Mouse (Mus musculus) MEL (cell line): ENCODE data around the gene Unc13c. TPM values are rescaled to one million over a fixed set of nuclear protein-coding genes. Genes with fewer than 3 reads are reported as not detected.

Experiments used
- DNase-seq: peaks from one replicate; pipeline ENCODE4 v3.0.0; 2011; ENCODE audit warnings: low read depth, low spot score
- H3K27ac ChIP-seq: 2 replicates; pipeline ENCODE4 v1.5.1; 2012; ENCODE audit warnings: low read depth, mild to moderate bottlenecking, control low read depth, low read length, moderate library complexity; ENCODE audit not compliant: control insufficient read depth
- H3K27me3 ChIP-seq, 2 experiments: fragments of 150-350 bp in 1 of 2; sonication (generic) in 1 of 2; 2 replicates each; pipeline ENCODE4 v1.6.1; 2012; ENCODE audit warnings: low read length in 2 of 2, mild to moderate bottlenecking in 2 of 2, improper control_type of control experiment in 1 of 2, moderate library complexity in 1 of 2; ENCODE audit not compliant: insufficient read depth in 2 of 2, control insufficient read depth in 1 of 2
- H3K36me3 ChIP-seq, 2 experiments: 2 replicates each; pipeline ENCODE4 v1.6.1; 2012 to 2014; ENCODE audit warnings: low read length in 2 of 2, improper control_type of control experiment in 1 of 2, inconsistent platforms in 1 of 2, mild to moderate bottlenecking in 1 of 2; ENCODE audit not compliant: insufficient read depth in 2 of 2, control insufficient read depth in 1 of 2
- H3K4me1 ChIP-seq, 2 experiments: fragments of 150-350 bp in 1 of 2; sonication (generic) in 1 of 2; 2 replicates each; pipeline ENCODE4 v1.6.1; 2012; ENCODE audit warnings: low read length in 2 of 2, improper control_type of control experiment in 1 of 2, mild to moderate bottlenecking in 1 of 2; ENCODE audit not compliant: insufficient read depth in 2 of 2, control insufficient read depth in 1 of 2
- H3K4me3 ChIP-seq, 2 experiments: fragments of 150-350 bp in 1 of 2; sonication (generic) in 1 of 2; 2 replicates each; pipeline ENCODE4 v1.5.1; 2012; ENCODE audit warnings: low read depth in 2 of 2, low read length in 2 of 2, mild to moderate bottlenecking in 2 of 2, moderate library complexity in 2 of 2, control low read depth in 1 of 2, improper control_type of control experiment in 1 of 2; ENCODE audit not compliant: control insufficient read depth in 1 of 2, insufficient read depth in 1 of 2
- H3K79me2 ChIP-seq: 2 replicates; pipeline ENCODE4 v1.6.1; 2012; ENCODE audit warnings: mild to moderate bottlenecking, low read length, moderate library complexity; ENCODE audit not compliant: control insufficient read depth, poor library complexity, insufficient read depth
- H3K9ac ChIP-seq: 2 replicates; pipeline ENCODE4 v1.6.1; 2012; ENCODE audit warnings: low read depth, mild to moderate bottlenecking, control low read depth, low read length, moderate library complexity; ENCODE audit not compliant: control insufficient read depth, poor library complexity, severe bottlenecking
- H3K9me3 ChIP-seq: fragments of 150-350 bp; sonication (generic); replicated peaks from 2 replicates; pipeline ENCODE4 v1.6.1; 2012; ENCODE audit warnings: mild to moderate bottlenecking, low read length, improper control_type of control experiment, moderate library complexity; ENCODE audit not compliant: insufficient read depth
- BHLHE40 ChIP-seq: IDR thresholded peaks from 2 replicates; pipeline ENCODE4 v1.6.1; 2012; ENCODE audit warnings: low read depth, mild to moderate bottlenecking, inconsistent platforms, low read length, improper control_type of control experiment, borderline replicate concordance
- CHD2 ChIP-seq: IDR thresholded peaks from 2 replicates; pipeline ENCODE4 v1.6.1; 2011; ENCODE audit warnings: low read length, improper control_type of control experiment
- ELF1 ChIP-seq: IDR thresholded peaks from 2 replicates; pipeline ENCODE4 v1.6.1; 2014; ENCODE audit warnings: low read depth, mild to moderate bottlenecking, inconsistent platforms, low read length, improper control_type of control experiment, moderate library complexity
- ETS1 ChIP-seq: IDR thresholded peaks from 2 replicates; pipeline ENCODE4 v1.6.1; 2012; ENCODE audit warnings: low read depth, mild to moderate bottlenecking, inconsistent platforms, low read length, improper control_type of control experiment, moderate library complexity
- GABPA ChIP-seq: IDR thresholded peaks from 2 replicates; pipeline ENCODE4 v1.6.1; 2012; ENCODE audit warnings: low read depth, mild to moderate bottlenecking, inconsistent platforms, low read length, improper control_type of control experiment, moderate library complexity
- KAT2A ChIP-seq: conservative IDR thresholded peaks from 2 replicates; pipeline ENCODE4 v1.6.1; 2012; ENCODE audit warnings: low read depth, low read length, improper control_type of control experiment, inconsistent platforms
- MAFK ChIP-seq: IDR thresholded peaks from 2 replicates; pipeline ENCODE4 v1.6.1; 2011; ENCODE audit warnings: low read depth, mild to moderate bottlenecking, low read length, improper control_type of control experiment, borderline replicate concordance
- MAZ ChIP-seq: IDR thresholded peaks from 2 replicates; pipeline ENCODE4 v1.6.1; 2012; ENCODE audit warnings: low read depth, mild to moderate bottlenecking, inconsistent platforms, low read length, improper control_type of control experiment
- MEF2A ChIP-seq: IDR thresholded peaks from 2 replicates; pipeline ENCODE4 v1.6.1; 2014; ENCODE audit warnings: low read depth, mild to moderate bottlenecking, inconsistent platforms, low read length, improper control_type of control experiment; ENCODE audit not compliant: poor library complexity, insufficient replicate concordance, severe bottlenecking; ENCODE audit errors: extremely low read depth
- MYC ChIP-seq: IDR thresholded peaks from 2 replicates; pipeline ENCODE4 v1.6.1; 2011; ENCODE audit warnings: low read depth, mild to moderate bottlenecking, low read length, improper control_type of control experiment, moderate library complexity
- NELFE ChIP-seq: IDR thresholded peaks from 2 replicates; pipeline ENCODE4 v1.6.1; 2011; ENCODE audit warnings: low read depth, low read length, improper control_type of control experiment
- POLR2AphosphoS5 ChIP-seq: IDR thresholded peaks from 2 replicates; pipeline ENCODE4 v1.6.1; 2012; ENCODE audit warnings: low read depth, borderline replicate concordance, mild to moderate bottlenecking, inconsistent platforms, low read length, moderate library complexity, mixed read lengths
- RAD21 ChIP-seq: IDR thresholded peaks from 2 replicates; pipeline ENCODE4 v1.6.1; 2011; ENCODE audit warnings: mild to moderate bottlenecking, low read depth, low read length, improper control_type of control experiment
- RCOR1 ChIP-seq: IDR thresholded peaks from 2 replicates; pipeline ENCODE4 v1.6.1; 2012; ENCODE audit warnings: low read depth, mild to moderate bottlenecking, inconsistent platforms, low read length, improper control_type of control experiment
- SIN3A ChIP-seq: IDR thresholded peaks from 2 replicates; pipeline ENCODE4 v1.6.1; 2012; ENCODE audit warnings: low read length, improper control_type of control experiment, inconsistent platforms
- SMC3 ChIP-seq: IDR thresholded peaks from 2 replicates; pipeline ENCODE4 v1.6.1; 2011; ENCODE audit warnings: low read depth, low read length, improper control_type of control experiment
- UBTF ChIP-seq: IDR thresholded peaks from 2 replicates; pipeline ENCODE4 v1.6.1; 2012; ENCODE audit warnings: low read depth, mild to moderate bottlenecking, inconsistent platforms, low read length, improper control_type of control experiment, moderate library complexity, borderline replicate concordance; ENCODE audit not compliant: insufficient read depth
- USF2 ChIP-seq, 2 experiments: IDR thresholded peaks; 2 replicates each; pipeline ENCODE4 v1.6.1; 2011 to 2012; ENCODE audit warnings: improper control_type of control experiment in 2 of 2, low read length in 2 of 2, borderline replicate concordance in 1 of 2, inconsistent platforms in 1 of 2, low read depth in 1 of 2, mild to moderate bottlenecking in 1 of 2; ENCODE audit not compliant: insufficient read depth in 1 of 2
- ZMIZ1 ChIP-seq: IDR thresholded peaks from 2 replicates; pipeline ENCODE4 v1.6.1; 2012; ENCODE audit warnings: low read depth, mild to moderate bottlenecking, inconsistent platforms, low read length, improper control_type of control experiment, moderate library complexity
- ZNF384 ChIP-seq: IDR thresholded peaks from 2 replicates; pipeline ENCODE4 v1.6.1; 2012; ENCODE audit warnings: low read depth, mild to moderate bottlenecking, inconsistent platforms, low read length, improper control_type of control experiment
- polyA plus RNA-seq, 2 experiments: library from polyadenylated mRNA; stranded (reverse) in 1 of 2; unstranded in 1 of 2; fragments of >175 nt in 1 of 2; fragments of >200 nt in 1 of 2; gene quantifications; 2 replicates each; pipeline versions ENCODE4 v1.2.1 to v1.2.4; 2012; ENCODE audit warnings: low replicate concordance in 2 of 2, low read depth in 1 of 2; ENCODE audit not compliant: insufficient read length in 2 of 2, insufficient read depth in 1 of 2, missing spikeins in 1 of 2
- total RNA-seq: library from RNA; depleted of rRNA; stranded (reverse); fragments of 300-350 nt; gene quantifications from 2 replicates; pipeline ENCODE4 v1.2.3, GENCODE M21; 2012

The Unc13c gene
- total and polyA plus RNA-seq, 3 experiments, result not detected

- Histone ChIP-seq H3K9me3 (no peaks in the 10 kb centered on the region), H3K4me1 (no peaks in the 10 kb centered on the region), H3K9ac (no peak overlapping the region), H3K27me3 (no peaks in the 10 kb centered on the region), H3K36me3 (no peaks in the 10 kb centered on the region), H3K79me2 (no peaks in the 10 kb centered on the region), H3K27ac (no peak overlapping the region), H3K4me3 (no peak overlapping the region)
- no peak for DNase-seq
- TF ChIP-seq RAD21, result no peak
- TF ChIP-seq MAZ, result no peak
- TF ChIP-seq ZNF384, result no peak
- TF ChIP-seq POLR2AphosphoS5, result no peak
- no peak for TF ChIP-seq USF2 (IDR thresholded peaks at IDR 0.05; ENCODE audit: borderline replicate concordance in 1 of 2, insufficient read depth in 1 of 2, low read depth in 1 of 2, low read length in 2 of 2)
- TF ChIP-seq BHLHE40, result no peak
- no peak for TF ChIP-seq ETS1
- no peak for TF ChIP-seq GABPA
- no peak for TF ChIP-seq MEF2A
- TF ChIP-seq CHD2, result no peak
- TF ChIP-seq KAT2A, result no peak
- no peak for TF ChIP-seq SIN3A
- no peak for TF ChIP-seq NELFE
- TF ChIP-seq ELF1, result no peak
Measured at GRCm38 (mm10) chr9:73603921-73604320, 364.8 kb downstream of the Unc13c start.

GRCm38 (mm10) chr9:73565558-73565957, 403.2 kb downstream of the Unc13c start:
- H3K27me3 ChIP-seq, result no peaks in the 10 kb centered on the region
- H3K4me1 ChIP-seq, result no peaks in the 10 kb centered on the region
- no peaks in the 10 kb centered on the region for H3K36me3 ChIP-seq
- no peaks in the 10 kb centered on the region for H3K79me2 ChIP-seq
- no peak overlapping the region for H3K9ac ChIP-seq
- no peak overlapping the region for H3K27ac ChIP-seq
- H3K4me3 ChIP-seq, result no peak overlapping the region
- no peaks in the 10 kb centered on the region for H3K9me3 ChIP-seq
- TF ChIP-seq MAFK, result no peak
- no peak for DNase-seq

GRCm38 (mm10) chr9:73560037-73560436, 408.7 kb downstream of the Unc13c start:
- Histone ChIP-seq H3K4me3 (no peak overlapping the region), H3K4me1 (no peaks in the 10 kb centered on the region), H3K9ac (no peak overlapping the region), H3K9me3 (no peaks in the 10 kb centered on the region), H3K79me2 (no peaks in the 10 kb centered on the region), H3K36me3 (no peaks in the 10 kb centered on the region), H3K27me3 (no peaks in the 10 kb centered on the region), H3K27ac (no peak overlapping the region)
- TF ChIP-seq SMC3 (no peak), MAFK (no peak), SIN3A (no peak), UBTF (no peak), ZMIZ1 (no peak), RCOR1 (no peak), ELF1 (no peak), MYC (no peak), BHLHE40 (no peak)
- DNase-seq, result no peak
